Mouse (Mus musculus): Measurements from ENCODE around the gene Emx2. TPM values are rescaled to one million over a fixed set of nuclear protein-coding genes. Genes with fewer than 3 reads are reported as not detected.

Gene Emx2
- polyA plus RNA-seq, 1 experiment from 2014 or later = 78.9 TPM

DNA sequence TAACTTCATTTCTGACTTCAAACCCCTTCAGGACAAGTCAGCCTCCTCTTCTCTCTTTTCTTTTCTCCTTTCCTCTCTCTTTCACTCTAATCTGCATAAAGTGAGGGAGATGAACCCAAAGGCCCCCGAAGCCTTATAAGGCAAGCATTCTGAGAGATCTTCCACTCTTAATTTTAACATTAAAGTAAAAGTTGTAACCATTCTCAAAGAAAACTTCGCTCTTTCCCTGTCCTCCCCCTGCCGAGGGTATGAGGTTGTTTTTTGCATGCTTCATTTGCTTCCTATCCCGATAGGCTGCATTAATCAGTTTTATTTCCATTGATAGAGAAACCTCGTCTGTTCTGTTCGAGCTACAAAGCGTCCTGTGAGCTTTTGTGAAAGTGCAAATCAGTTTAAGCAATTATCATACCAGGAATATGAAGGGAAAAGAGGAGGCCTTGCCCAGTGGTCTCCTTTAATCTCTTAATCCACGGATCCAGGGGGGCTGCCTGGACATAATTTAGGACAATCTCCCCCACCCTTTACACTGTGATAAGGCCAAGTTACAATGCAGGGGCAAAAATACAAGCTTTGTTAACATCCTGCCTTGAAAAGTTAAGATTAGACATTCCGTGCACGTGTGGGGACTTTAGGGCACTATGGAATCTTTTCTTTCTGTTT is 7.7 kb downstream of the Emx2 start:
- Histone ChIP-seq H3K9me3 (ENCODE audit: control insufficient read depth, low read length) (no peaks in the 10 kb centered on the region), H3K4me2 (ENCODE audit: low read depth, low read length, severe bottlenecking) (peak overlapping the region; percentile 72), H3K4me3 (ENCODE audit: low read depth, low read length) (peak overlapping the region; percentile 88; the same call in 1 of the 2 replicates), H3K27me3 (ENCODE audit: control insufficient read depth, insufficient read depth, low read length) (peaks cover 22% of the 10 kb centered on the region), H3K36me3 (ENCODE audit: control insufficient read depth, insufficient read depth, low read length) (no peaks in the 10 kb centered on the region), H3K9ac (ENCODE audit: low read length) (peak overlapping the region; percentile 99), H3K27ac (ENCODE audit: low read depth, low read length) (peak overlapping the region; percentile 90), H3K4me1 (replicated peaks; ENCODE audit: control insufficient read depth, insufficient read depth, low read length) (peaks cover 19% of the 10 kb centered on the region)
- peak; percentile 34; the same call in 1 of the 2 replicates for ATAC-seq (replicated peaks; ENCODE audit: low FRiP score)
- peak; percentile 72 for DNase-seq (ENCODE audit: low spot score)
- WGBS = 2% methylated on average over 10 of the region's 10 CpGs

DNA sequence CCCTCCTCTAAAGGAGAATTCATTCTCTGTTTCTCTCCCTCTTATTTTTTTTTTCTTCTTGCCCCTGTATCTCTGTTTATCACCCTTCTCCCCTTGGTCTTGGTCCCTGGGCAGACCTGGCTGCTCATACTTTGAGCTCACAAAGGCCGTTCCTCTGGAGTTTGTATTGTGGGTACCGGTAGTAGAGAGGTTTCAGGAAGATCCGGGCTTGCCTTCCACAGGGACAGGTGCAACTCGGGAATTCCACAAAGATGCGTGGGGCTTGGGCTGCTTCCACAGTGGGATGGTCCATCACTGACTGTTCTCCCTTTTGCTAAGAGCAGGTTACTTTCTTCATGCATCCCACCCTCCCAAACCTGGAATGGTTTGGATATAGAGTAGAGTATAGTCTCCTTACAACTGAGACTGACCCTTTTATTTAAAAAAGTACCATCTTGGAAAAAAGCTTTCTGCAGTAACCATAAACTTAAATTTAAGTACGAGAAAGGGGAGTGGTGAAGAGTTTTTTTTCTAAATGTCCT is 8.3 kb downstream of the Emx2 start:
- WGBS = 1% methylated on average over 6 of the region's 6 CpGs
- peaks cover 25% of the 10 kb centered on the region for H3K27me3 ChIP-seq (ENCODE audit: control insufficient read depth, insufficient read depth, low read length)
- peak overlapping the region; percentile 45; the same call in 1 of the 2 replicates for H3K9ac ChIP-seq (ENCODE audit: low read length)
- H3K27ac ChIP-seq (ENCODE audit: low read depth, low read length) = peak overlapping the region; percentile 90
- DNase-seq (ENCODE audit: low spot score) = peak; percentile 72
- H3K9me3 ChIP-seq (ENCODE audit: control insufficient read depth, low read length) = no peaks in the 10 kb centered on the region
- no peaks in the 10 kb centered on the region for H3K36me3 ChIP-seq (ENCODE audit: control insufficient read depth, insufficient read depth, low read length)
- peak overlapping the region; percentile 8; the same call in 1 of the 2 replicates for H3K4me3 ChIP-seq (ENCODE audit: low read depth, low read length)
- ATAC-seq (replicated peaks; ENCODE audit: low FRiP score) = no peak; the same call in 1 of the 2 replicates
- peaks cover 25% of the 10 kb centered on the region for H3K4me1 ChIP-seq (replicated peaks; ENCODE audit: control insufficient read depth, insufficient read depth, low read length)
- H3K4me2 ChIP-seq (ENCODE audit: low read depth, low read length, severe bottlenecking) = peak overlapping the region; percentile 72

DNA sequence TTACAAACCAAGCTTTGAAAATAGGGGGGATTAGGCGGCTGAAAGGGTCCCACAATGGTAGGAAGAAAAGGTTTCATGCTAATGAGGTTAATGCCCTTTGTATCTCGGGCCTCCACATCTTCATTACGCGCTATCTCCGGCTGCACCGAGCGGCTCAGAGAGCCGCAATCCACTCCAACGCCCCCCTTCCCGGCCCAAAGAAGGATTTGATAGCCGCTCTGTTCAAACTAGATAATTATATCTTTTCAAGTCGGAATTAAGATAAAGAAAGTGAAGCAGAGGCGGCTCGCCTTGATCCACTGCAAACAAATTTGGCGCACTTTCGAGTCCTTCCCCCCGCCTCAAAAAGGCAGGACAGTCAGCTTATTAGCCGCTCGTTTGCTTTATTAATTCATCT is 8.8 kb downstream of the Emx2 start:
- H3K27ac ChIP-seq (ENCODE audit: low read depth, low read length) = peak overlapping the region; percentile 90
- H3K9ac ChIP-seq (ENCODE audit: low read length) = peak overlapping the region; percentile 58
- H3K4me2 ChIP-seq (ENCODE audit: low read depth, low read length, severe bottlenecking) = peak overlapping the region; percentile 72
- peak overlapping the region; percentile 25 for H3K4me3 ChIP-seq (ENCODE audit: low read depth, low read length)
- under 1% methylated on average over 19 of the region's 19 CpGs for WGBS
- H3K9me3 ChIP-seq (ENCODE audit: control insufficient read depth, low read length) = no peaks in the 10 kb centered on the region
- H3K4me1 ChIP-seq (replicated peaks; ENCODE audit: control insufficient read depth, insufficient read depth, low read length) = peaks cover 29% of the 10 kb centered on the region
- DNase-seq (ENCODE audit: low spot score) = peak; percentile 87
- ATAC-seq (replicated peaks; ENCODE audit: low FRiP score) = peak; percentile 53
- peaks cover 28% of the 10 kb centered on the region for H3K27me3 ChIP-seq (ENCODE audit: control insufficient read depth, insufficient read depth, low read length)
- H3K36me3 ChIP-seq (ENCODE audit: control insufficient read depth, insufficient read depth, low read length) = no peaks in the 10 kb centered on the region

DNA sequence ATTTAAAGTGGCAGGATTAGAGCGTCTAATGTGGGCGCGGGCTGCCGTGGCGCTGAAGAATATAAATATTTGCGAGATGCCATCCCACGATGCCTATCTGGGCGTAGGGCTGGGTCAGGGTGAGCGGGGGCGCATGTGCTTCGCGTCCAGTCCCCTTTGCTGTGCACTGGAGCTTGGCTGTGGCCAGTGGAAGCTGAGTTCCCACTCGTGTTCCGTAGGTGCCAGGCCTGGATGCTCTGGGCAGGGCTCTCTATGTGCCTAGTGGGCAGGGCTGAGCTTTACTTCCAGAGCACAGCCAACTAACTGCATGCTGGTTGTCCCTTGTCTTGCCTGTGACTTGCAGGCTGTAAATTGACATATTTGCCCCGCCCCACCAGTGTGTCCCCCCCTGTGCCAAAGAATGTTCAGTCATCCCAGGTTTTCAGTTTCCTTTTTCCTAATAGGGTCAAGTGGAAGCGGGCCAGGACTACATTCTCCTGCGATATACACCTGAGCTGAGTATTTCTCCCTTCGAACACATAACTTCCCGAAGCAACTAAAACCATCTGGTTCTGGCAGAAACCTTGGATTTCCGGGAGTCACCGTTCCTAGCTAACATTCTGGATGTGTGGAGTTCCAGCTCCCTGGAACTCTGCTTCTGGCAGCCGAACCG is 9.4 kb downstream of the Emx2 start:
- Histone ChIP-seq H3K36me3 (ENCODE audit: control insufficient read depth, insufficient read depth, low read length) (no peaks in the 10 kb centered on the region), H3K27me3 (ENCODE audit: control insufficient read depth, insufficient read depth, low read length) (peaks cover 33% of the 10 kb centered on the region), H3K9ac (ENCODE audit: low read length) (peak overlapping the region; percentile 58), H3K4me2 (ENCODE audit: low read depth, low read length, severe bottlenecking) (peak overlapping the region; percentile 72), H3K27ac (ENCODE audit: low read depth, low read length) (peak overlapping the region; percentile 90), H3K9me3 (ENCODE audit: control insufficient read depth, low read length) (no peaks in the 10 kb centered on the region), H3K4me1 (replicated peaks; ENCODE audit: control insufficient read depth, insufficient read depth, low read length) (peaks cover 29% of the 10 kb centered on the region), H3K4me3 (ENCODE audit: low read depth, low read length) (peak overlapping the region; percentile 25)
- under 1% methylated on average over 23 of the region's 23 CpGs for WGBS
- DNase-seq (ENCODE audit: low spot score) (peak; percentile 81), ATAC-seq (replicated peaks; ENCODE audit: low FRiP score) (peak; percentile 20)

GRCm38 (mm10) chr19:59468065-59468810 is 10.1 kb downstream of the Emx2 start:
- no peaks in the 10 kb centered on the region for H3K9me3 ChIP-seq (ENCODE audit: control insufficient read depth, low read length)
- peak overlapping the region; percentile 90 for H3K27ac ChIP-seq (ENCODE audit: low read depth, low read length)
- peaks cover 31% of the 10 kb centered on the region for H3K27me3 ChIP-seq (ENCODE audit: control insufficient read depth, insufficient read depth, low read length)
- DNase-seq (ENCODE audit: low spot score) (peak; percentile 86), ATAC-seq (replicated peaks; ENCODE audit: low FRiP score) (no peak; the same call in 1 of the 2 replicates)
- H3K36me3 ChIP-seq (ENCODE audit: control insufficient read depth, insufficient read depth, low read length) = no peaks in the 10 kb centered on the region
- peaks cover 29% of the 10 kb centered on the region for H3K4me1 ChIP-seq (replicated peaks; ENCODE audit: control insufficient read depth, insufficient read depth, low read length)
- peak overlapping the region; percentile 72 for H3K4me2 ChIP-seq (ENCODE audit: low read depth, low read length, severe bottlenecking)
- peak overlapping the region; percentile 58 for H3K9ac ChIP-seq (ENCODE audit: low read length)
- 3% methylated on average over 25 of the region's 27 CpGs for WGBS
- peak overlapping the region; percentile 25 for H3K4me3 ChIP-seq (ENCODE audit: low read depth, low read length)

DNA sequence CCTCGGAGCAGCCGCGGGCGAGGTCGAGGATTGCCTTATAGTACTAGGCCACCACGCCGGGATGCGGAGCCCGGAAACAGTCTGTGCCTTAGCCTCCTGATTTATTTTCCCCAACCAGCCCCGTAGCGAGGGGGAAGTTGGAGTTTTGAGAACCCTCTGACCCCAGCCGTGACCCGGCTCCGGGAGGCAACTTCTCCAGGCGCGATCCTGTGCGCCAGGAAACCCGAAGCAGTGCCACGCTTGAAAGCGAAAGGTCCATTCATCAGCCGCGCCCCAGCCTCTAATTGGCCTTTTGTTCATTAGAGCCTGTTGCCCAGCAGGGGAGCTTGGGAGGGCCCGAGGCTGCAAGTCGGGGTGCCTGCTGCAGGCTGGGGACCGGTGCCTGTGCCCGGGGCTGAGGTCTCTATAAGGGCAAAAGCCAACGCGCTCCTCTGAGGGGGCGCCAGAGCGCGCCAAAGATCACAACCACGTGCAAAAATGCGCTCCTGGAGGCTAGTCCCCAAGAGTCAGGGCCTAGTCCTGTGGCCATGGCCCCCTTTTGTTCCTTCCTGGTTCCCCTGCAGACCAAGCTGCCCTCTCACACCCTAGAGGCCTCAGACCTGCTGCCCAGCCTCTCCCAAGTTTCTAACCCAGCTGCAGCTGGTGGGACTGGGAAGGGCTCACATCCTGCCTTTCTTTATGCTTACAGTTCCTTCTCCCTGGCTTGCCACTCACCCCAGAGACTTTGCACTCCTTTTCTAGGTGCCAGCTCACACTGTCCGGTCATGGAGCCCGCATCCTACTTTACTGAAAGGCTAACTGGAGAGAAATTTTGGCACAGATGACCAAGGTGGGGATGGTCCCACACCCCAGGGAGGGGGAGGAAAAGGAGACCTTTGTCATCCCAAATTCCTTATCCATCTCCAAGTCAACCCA is 11.1 kb downstream of the Emx2 start:
- Histone ChIP-seq H3K4me3 (ENCODE audit: low read depth, low read length) (peak overlapping the region; percentile 25), H3K9me3 (ENCODE audit: control insufficient read depth, low read length) (no peaks in the 10 kb centered on the region), H3K4me1 (replicated peaks; ENCODE audit: control insufficient read depth, insufficient read depth, low read length) (peaks cover 27% of the 10 kb centered on the region), H3K36me3 (ENCODE audit: control insufficient read depth, insufficient read depth, low read length) (no peaks in the 10 kb centered on the region), H3K27ac (ENCODE audit: low read depth, low read length) (peak overlapping the region; percentile 90), H3K27me3 (ENCODE audit: control insufficient read depth, insufficient read depth, low read length) (peaks cover 28% of the 10 kb centered on the region), H3K4me2 (ENCODE audit: low read depth, low read length, severe bottlenecking) (peak overlapping the region; percentile 72), H3K9ac (ENCODE audit: low read length) (peak overlapping the region; percentile 58)
- under 1% methylated on average over 35 of the region's 35 CpGs for WGBS
- no peak; the same call in 1 of the 2 replicates for ATAC-seq (replicated peaks; ENCODE audit: low FRiP score)
- peak; percentile 84 for DNase-seq (ENCODE audit: low spot score)

DNA sequence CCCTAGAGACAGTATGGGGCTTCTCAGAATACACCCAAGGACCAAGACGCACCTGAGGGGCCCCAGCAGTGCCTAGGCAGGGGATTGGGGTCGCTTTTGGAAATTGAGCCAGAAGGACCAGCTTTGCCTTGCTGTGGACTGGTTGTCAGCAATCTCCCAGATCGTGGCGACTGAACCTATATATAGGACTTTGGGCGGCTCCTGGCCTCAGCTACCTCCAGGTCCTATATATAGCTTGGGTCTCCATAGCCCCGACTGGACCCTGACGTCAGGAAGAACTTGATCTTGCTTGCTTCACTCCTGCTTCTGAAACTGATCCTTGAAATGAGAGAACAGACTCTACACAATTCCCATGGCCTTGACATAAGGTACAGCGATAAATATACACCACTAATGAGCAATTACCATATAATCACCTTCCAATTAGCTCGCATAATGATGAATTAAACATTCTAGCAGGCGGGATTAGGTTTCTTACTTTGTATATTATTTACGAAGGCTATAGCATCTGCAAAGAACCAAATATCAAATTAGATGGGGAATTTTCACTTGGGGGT is 12.0 kb downstream of the Emx2 start:
- Histone ChIP-seq H3K4me3 (ENCODE audit: low read depth, low read length) (peak overlapping the region; percentile 25), H3K4me2 (ENCODE audit: low read depth, low read length, severe bottlenecking) (peak overlapping the region; percentile 72)

More for the DNA sequence above, 12.0 kb downstream of the Emx2 start:
- DNase-seq (ENCODE audit: low spot score) (peak; percentile 71), ATAC-seq (replicated peaks; ENCODE audit: low FRiP score) (peak; percentile 28)
- Histone ChIP-seq H3K27me3 (ENCODE audit: control insufficient read depth, insufficient read depth, low read length) (peaks cover 28% of the 10 kb centered on the region), H3K36me3 (ENCODE audit: control insufficient read depth, insufficient read depth, low read length) (no peaks in the 10 kb centered on the region), H3K9ac (ENCODE audit: low read length) (peak overlapping the region; percentile 58), H3K27ac (ENCODE audit: low read depth, low read length) (peak overlapping the region; percentile 90), H3K9me3 (ENCODE audit: control insufficient read depth, low read length) (no peaks in the 10 kb centered on the region), H3K4me1 (replicated peaks; ENCODE audit: control insufficient read depth, insufficient read depth, low read length) (peaks cover 27% of the 10 kb centered on the region)
- WGBS = 9% methylated on average over 11 of the region's 11 CpGs
